Mouse (Mus musculus) kidney, embryonic 16.5 days (tissue): Measurements from ENCODE around the gene Fuz. TPM values are rescaled to one million over a fixed set of nuclear protein-coding genes. Genes with fewer than 3 reads are reported as not detected.

Source experiments
- ATAC-seq: fragments of 200-750 bp; cut with Nextera tagmentation; 2 replicates; pipeline ENCODE4 v1.8.0; 2017; ENCODE audit warnings: moderate TSS enrichment; ENCODE audit not compliant: low FRiP score, low TSS enrichment
- H3K27ac ChIP-seq: fragments of 300-500 bp; sonication (generic); 2 replicates; pipeline ENCODE4 v1.5.1; 2014; ENCODE audit warnings: low read length
- H3K27me3 ChIP-seq: fragments of 300-500 bp; sonication (generic); 2 replicates; pipeline ENCODE4 v1.6.1; 2014; ENCODE audit warnings: low read length, control low read depth, mixed read lengths; ENCODE audit not compliant: insufficient read depth
- H3K36me3 ChIP-seq: fragments of 300-500 bp; sonication (generic); 2 replicates; pipeline ENCODE4 v1.6.1; 2014; ENCODE audit warnings: low read length, control low read depth, mixed read lengths; ENCODE audit not compliant: insufficient read depth
- H3K4me1 ChIP-seq: fragments of 300-500 bp; sonication (generic); 2 replicates; pipeline ENCODE4 v1.6.1; 2014; ENCODE audit warnings: low read length, control low read depth, mixed read lengths; ENCODE audit not compliant: insufficient read depth
- H3K4me2 ChIP-seq: fragments of 300-500 bp; sonication (generic); replicated peaks from 2 replicates; pipeline ENCODE4 v1.6.1; 2014; ENCODE audit warnings: low read depth, low read length
- H3K4me3 ChIP-seq: fragments of 300-500 bp; sonication (generic); 2 replicates; pipeline ENCODE4 v1.5.1; 2014; ENCODE audit warnings: mild to moderate bottlenecking, low read length
- H3K9ac ChIP-seq: fragments of 300-500 bp; sonication (generic); replicated peaks from 2 replicates; pipeline ENCODE4 v1.6.1; 2014; ENCODE audit warnings: low read length
- H3K9me3 ChIP-seq: fragments of 300-500 bp; sonication (generic); 2 replicates; pipeline ENCODE4 v1.6.1; 2016; ENCODE audit warnings: low read length, control low read depth
- WGBS: fragments of 180-500 bp; shearing (Covaris S2); extraction: QIAGEN DNeasy Blood & Tissue Kit; methylation state at CpG from one replicate; pipeline ENCODE4 v1.1.7; 2014; 5-methylcytosine and 5-hydroxymethylcytosine counted together
- microRNA counts: library from miRNA; unstranded; fragments of <30 nt; microRNA quantifications from one replicate; lab custom pipeline; 2016
- microRNA-seq: library from miRNA; unstranded; fragments of <30 nt; microRNA quantifications from one replicate; pipeline ENCODE4, GENCODE M21; 2016
- polyA plus RNA-seq: library from polyadenylated mRNA; unstranded; fragments of >200 nt; fragmentation: Nextera tagmentation; extraction: Ambion mirVana; gene quantifications from 2 replicates; pipeline ENCODE4 v1.2.1, GENCODE M21; 2015

Gene Fuz
- polyA plus RNA-seq, 1 experiment from 2014 or later: 27.7 TPM

DNA sequence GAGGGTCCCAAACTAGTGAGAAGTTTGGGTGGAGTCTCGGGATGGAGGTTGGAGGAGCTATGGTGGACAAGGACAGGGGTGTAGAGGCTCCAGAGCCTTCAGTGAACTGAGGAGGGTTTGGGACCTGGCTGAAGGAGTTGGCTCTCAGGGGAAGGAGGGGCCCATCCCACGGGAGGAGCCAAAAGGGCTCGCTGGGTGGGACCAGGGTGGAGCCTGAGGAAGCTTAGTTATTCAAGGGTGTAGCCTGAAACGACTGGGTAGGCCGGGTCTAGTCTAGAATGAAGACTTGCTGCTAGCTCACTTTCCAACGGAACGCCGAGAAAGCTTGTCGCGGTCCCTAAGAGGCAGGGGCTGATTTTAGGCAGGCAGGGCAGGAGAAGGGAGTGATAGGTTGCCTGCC, 56.1 kb downstream of the Fuz start:
- peak overlapping the region; percentile 75 for H3K9ac ChIP-seq
- H3K4me3 ChIP-seq: peak overlapping the region; percentile 65
- H3K4me2 ChIP-seq: peak overlapping the region; percentile 95
- under 1% methylated on average over 10 of the region's 10 CpGs for WGBS
- no peaks in the 10 kb centered on the region for H3K36me3 ChIP-seq
- H3K4me1 ChIP-seq: peaks cover 14% of the 10 kb centered on the region
- H3K9me3 ChIP-seq: no peaks in the 10 kb centered on the region
- H3K27me3 ChIP-seq: peaks cover 29% of the 10 kb centered on the region
- peak; percentile 91 for ATAC-seq
- peak overlapping the region; percentile 84 for H3K27ac ChIP-seq

MicroRNAs within 50 kb of the gene (microRNA counts, 519-probe panel; counts per million panel counts)
- 104 counts per million, percentile 35 among the panel's probes with 10 or more counts for microRNA mmu-miR-707 (lab: Ali Mortazavi, UCI)

Small RNA genes lying within 50 kb of the gene (microRNA-seq; reads per million reads assigned to microRNA genes)
- gene Mir707: not detected

Other genes starting within 250 kb of the Fuz start
- gene Myh14, start 225.2 kb upstream of the Fuz start, polyA plus RNA-seq: 1.7 and 2.0 TPM in 2 replicates
- not detected in 2 replicates for gene Izumo2, start 187.3 kb upstream of the Fuz start, polyA plus RNA-seq
- 54.5 and 54.9 TPM in 2 replicates for gene Vrk3, start 147.7 kb upstream of the Fuz start, polyA plus RNA-seq
- gene Zfp473, start 145.0 kb upstream of the Fuz start, polyA plus RNA-seq: 2.1 and 2.6 TPM in 2 replicates
- gene Nup62, start 80.0 kb upstream of the Fuz start, polyA plus RNA-seq: 99.9 and 105 TPM in 2 replicates
- 1.1 and 1.5 TPM in 2 replicates for gene Il4i1, start 79.7 kb upstream of the Fuz start, polyA plus RNA-seq
- 3.5 and 4.3 TPM in 2 replicates for gene Atf5, start 79.4 kb upstream of the Fuz start, polyA plus RNA-seq
- gene Akt1s1, start 47.1 kb upstream of the Fuz start, polyA plus RNA-seq: 117 and 126 TPM in 2 replicates
- gene Tbc1d17, start 47.0 kb upstream of the Fuz start, polyA plus RNA-seq: 93.9 and 94.9 TPM in 2 replicates
- gene Pnkp, start 38.9 kb upstream of the Fuz start, polyA plus RNA-seq: 38.7 and 40.4 TPM in 2 replicates
- 371 and 404 TPM in 2 replicates for gene Ptov1, start 26.3 kb upstream of the Fuz start, polyA plus RNA-seq
- 136 and 149 TPM in 2 replicates for gene Med25, start 3.4 kb upstream of the Fuz start, polyA plus RNA-seq
- 72.9 and 75.3 TPM in 2 replicates for gene Ap2a1, start 33.4 kb downstream of the Fuz start, polyA plus RNA-seq
- 0.10 and 0.24 TPM in 2 replicates for gene Tsks, start 47.1 kb downstream of the Fuz start, polyA plus RNA-seq
- 22.4 and 23.8 TPM in 2 replicates for gene Cpt1c, start 78.8 kb downstream of the Fuz start, polyA plus RNA-seq
- 681 and 701 TPM in 2 replicates for gene Prmt1, start 90.5 kb downstream of the Fuz start, polyA plus RNA-seq
- gene Irf3, start 101.6 kb downstream of the Fuz start, polyA plus RNA-seq: 109 TPM in 2 replicates
- gene Bcl2l12, start 102.6 kb downstream of the Fuz start, polyA plus RNA-seq: 56.1 and 61.9 TPM in 2 replicates
- 30.6 and 36.4 TPM in 2 replicates for gene Scaf1, start 120.3 kb downstream of the Fuz start, polyA plus RNA-seq
- gene Rras, start 121.9 kb downstream of the Fuz start, polyA plus RNA-seq: 42.9 and 44.1 TPM in 2 replicates
- 12.9 and 13.8 TPM in 2 replicates for gene Prr12, start 156.8 kb downstream of the Fuz start, polyA plus RNA-seq
- 85.2 and 86.3 TPM in 2 replicates for gene Nosip, start 166.3 kb downstream of the Fuz start, polyA plus RNA-seq
- 42.4 and 44.9 TPM in 2 replicates for gene Prrg2, start 166.6 kb downstream of the Fuz start, polyA plus RNA-seq
- 352 and 369 TPM in 2 replicates for gene Rcn3, start 196.1 kb downstream of the Fuz start, polyA plus RNA-seq
- 93.7 and 114 TPM in 2 replicates for gene Fcgrt, start 207.8 kb downstream of the Fuz start, polyA plus RNA-seq
- gene Rps11, start 228.4 kb downstream of the Fuz start, polyA plus RNA-seq: 1,363 and 1,408 TPM in 2 replicates
- 1,083 and 1,117 TPM in 2 replicates for gene Rpl13a, start 232.7 kb downstream of the Fuz start, polyA plus RNA-seq
- 0.18 TPM in 1 of 2 replicates, not detected in the other for gene Gm45713, start 240.2 kb downstream of the Fuz start, polyA plus RNA-seq
- 0.95 and 1.9 TPM in 2 replicates for gene Flt3l, start 240.4 kb downstream of the Fuz start, polyA plus RNA-seq